Mouse (Mus musculus) kidney, embryonic 15.5 days (tissue): ENCODE measurements around the gene Slc2a9. TPM values are rescaled to one million over a fixed set of nuclear protein-coding genes. Genes with fewer than 3 reads are reported as not detected.

Source experiments
- ATAC-seq: fragments of 200-750 bp; cut with Nextera tagmentation; replicated peaks from 2 replicates; pipeline ENCODE4 v1.8.0; 2017; ENCODE audit warnings: moderate TSS enrichment; ENCODE audit not compliant: low FRiP score
- H3K27ac ChIP-seq: fragments of 300-500 bp; sonication (generic); 2 replicates; pipeline ENCODE4 v1.5.1; 2015; ENCODE audit warnings: mild to moderate bottlenecking, inconsistent platforms
- H3K27me3 ChIP-seq: fragments of 300-500 bp; sonication (generic); 2 replicates; pipeline ENCODE4 v1.6.1; 2015; ENCODE audit warnings: inconsistent platforms
- H3K36me3 ChIP-seq: fragments of 300-500 bp; sonication (generic); 2 replicates; pipeline ENCODE4 v1.6.1; 2015; ENCODE audit warnings: inconsistent platforms
- H3K4me1 ChIP-seq: fragments of 300-500 bp; sonication (generic); 2 replicates; pipeline ENCODE4 v1.6.1; 2015; ENCODE audit warnings: inconsistent platforms
- H3K4me2 ChIP-seq: fragments of 300-500 bp; sonication (generic); 2 replicates; pipeline ENCODE4 v1.6.1; 2015; ENCODE audit warnings: moderate library complexity, mild to moderate bottlenecking, inconsistent platforms
- H3K4me3 ChIP-seq: fragments of 300-500 bp; sonication (generic); replicated peaks from 2 replicates; pipeline ENCODE4 v1.5.1; 2015; ENCODE audit warnings: mild to moderate bottlenecking, inconsistent platforms
- H3K9ac ChIP-seq: fragments of 300-500 bp; sonication (generic); 2 replicates; pipeline ENCODE4 v1.6.1; 2015; ENCODE audit warnings: mild to moderate bottlenecking, inconsistent platforms
- H3K9me3 ChIP-seq: fragments of 300-500 bp; sonication (generic); replicated peaks from 2 replicates; pipeline ENCODE4 v1.6.1; 2016; ENCODE audit warnings: inconsistent platforms
- WGBS: fragments of 180-500 bp; shearing (Covaris S2); methylation state at CpG from one replicate; pipeline ENCODE4 v1.1.7; 2015; ENCODE audit warnings: mixed read lengths; 5-methylcytosine and 5-hydroxymethylcytosine counted together
- polyA plus RNA-seq: library from polyadenylated mRNA; unstranded; fragments of >200 nt; fragmentation: Nextera tagmentation; extraction: Ambion mirVana; gene quantifications from 2 replicates; pipeline ENCODE4 v1.2.1, GENCODE M21; 2015

Slc2a9 gene
- polyA plus RNA-seq, 1 experiment from 2014 or later, result 1.4 TPM

GRCm38 (mm10) chr5:38532084-38532483 lies 29.1 kb upstream of the Slc2a9 start:
- no peaks in the 10 kb centered on the region for H3K4me1 ChIP-seq
- no peaks in the 10 kb centered on the region for H3K27me3 ChIP-seq
- no peak for ATAC-seq
- H3K27ac ChIP-seq, result no peak overlapping the region
- H3K9ac ChIP-seq, result no peak overlapping the region
- H3K4me3 ChIP-seq, result no peak overlapping the region
- H3K9me3 ChIP-seq, result no peaks in the 10 kb centered on the region
- 92% methylated on average over 4 of the region's 4 CpGs for WGBS
- H3K36me3 ChIP-seq, result peaks cover 100% of the 10 kb centered on the region
- H3K4me2 ChIP-seq, result no peak overlapping the region

- WGBS, result 72% methylated on average over 6 of the region's 6 CpGs
- Histone ChIP-seq H3K27me3 (no peaks in the 10 kb centered on the region), H3K4me3 (no peak overlapping the region), H3K27ac (no peak overlapping the region), H3K9me3 (no peaks in the 10 kb centered on the region), H3K4me1 (no peaks in the 10 kb centered on the region), H3K4me2 (no peak overlapping the region), H3K9ac (no peak overlapping the region), H3K36me3 (peaks cover 100% of the 10 kb centered on the region)
- 0 out of 2 replicates have a peak, but pooled peaks have one; percentile 22 for ATAC-seq
These were observed 26.9 kb upstream of the Slc2a9 start for GRCm38 (mm10) chr5:38529724-38530428.

- H3K36me3 ChIP-seq, result peaks cover 31% of the 10 kb centered on the region
- no peaks in the 10 kb centered on the region for H3K27me3 ChIP-seq
- no peaks in the 10 kb centered on the region for H3K9me3 ChIP-seq
- H3K4me2 ChIP-seq, result no peak overlapping the region
- H3K27ac ChIP-seq, result no peak overlapping the region
- H3K4me3 ChIP-seq, result no peak overlapping the region
- ATAC-seq, result no peak
- 93% methylated on average over 5 of the region's 5 CpGs for WGBS
- no peaks in the 10 kb centered on the region for H3K4me1 ChIP-seq
- H3K9ac ChIP-seq, result no peak overlapping the region
These were observed 20.0 kb upstream of the Slc2a9 start for GRCm38 (mm10) chr5:38522977-38523376.

- no peak for ATAC-seq
- Histone ChIP-seq H3K9ac (no peak overlapping the region), H3K4me2 (no peak overlapping the region), H3K27me3 (no peaks in the 10 kb centered on the region), H3K4me3 (no peak overlapping the region), H3K27ac (no peak overlapping the region), H3K9me3 (no peaks in the 10 kb centered on the region), H3K4me1 (no peaks in the 10 kb centered on the region), H3K36me3 (peaks cover 10% of the 10 kb centered on the region)
- 64% methylated on average over 1 of the region's 1 CpGs for WGBS
These were observed 17.9 kb upstream of the Slc2a9 start for GRCm38 (mm10) chr5:38520838-38521237.

GRCm38 (mm10) chr5:38516267-38516666 lies 13.3 kb upstream of the Slc2a9 start:
- H3K4me2 ChIP-seq, result no peak overlapping the region
- WGBS, result 57% methylated on average over 6 of the region's 6 CpGs
- no peak for ATAC-seq

GRCm38 (mm10) chr5:38512991-38513390 lies 10.0 kb upstream of the Slc2a9 start:
- no peak for ATAC-seq
- Histone ChIP-seq H3K27ac (no peak overlapping the region), H3K4me3 (no peak overlapping the region), H3K9ac (no peak overlapping the region), H3K4me1 (no peaks in the 10 kb centered on the region), H3K36me3 (no peaks in the 10 kb centered on the region), H3K27me3 (no peaks in the 10 kb centered on the region), H3K9me3 (no peaks in the 10 kb centered on the region), H3K4me2 (no peak overlapping the region)
- WGBS, result 10% methylated on average over 2 of the region's 2 CpGs

More at GRCm38 (mm10) chr5:38516267-38516666, 13.3 kb upstream of the Slc2a9 start:
- no peaks in the 10 kb centered on the region for H3K36me3 ChIP-seq
- no peaks in the 10 kb centered on the region for H3K27me3 ChIP-seq
- H3K27ac ChIP-seq, result no peak overlapping the region
- no peaks in the 10 kb centered on the region for H3K9me3 ChIP-seq
- no peak overlapping the region for H3K4me3 ChIP-seq
- H3K4me1 ChIP-seq, result no peaks in the 10 kb centered on the region
- no peak overlapping the region for H3K9ac ChIP-seq

- Histone ChIP-seq H3K4me3 (no peak overlapping the region), H3K27ac (no peak overlapping the region), H3K4me2 (no peak overlapping the region), H3K27me3 (no peaks in the 10 kb centered on the region), H3K4me1 (0 out of 2 replicates have a peak, but pooled peaks cover 7% of the 10 kb centered on the region), H3K9ac (no peak overlapping the region), H3K36me3 (no peaks in the 10 kb centered on the region), H3K9me3 (no peaks in the 10 kb centered on the region)
- no peak; the same call in 1 of the 2 replicates for ATAC-seq
- WGBS, result 87% methylated on average over 4 of the region's 4 CpGs
These were observed 6.6 kb upstream of the Slc2a9 start for GRCm38 (mm10) chr5:38509568-38509967.

DNA sequence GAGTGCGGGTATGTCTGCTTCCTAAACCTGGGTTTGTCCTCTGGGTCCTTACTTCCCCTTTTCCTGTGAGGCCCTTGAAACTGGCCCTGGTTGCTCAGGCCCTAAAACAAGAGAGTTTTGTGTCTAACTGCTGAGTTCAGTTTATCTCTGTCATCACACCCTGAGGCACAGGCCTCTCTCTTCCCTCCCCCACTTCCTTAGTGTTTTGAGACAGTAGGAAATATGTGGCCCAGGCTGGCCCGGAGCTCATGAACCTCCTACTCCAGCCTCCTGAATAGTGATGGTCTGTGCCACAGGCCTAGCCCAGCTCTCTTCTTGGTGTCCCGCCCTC lies 2.5 kb upstream of the Slc2a9 start:
- no peak overlapping the region for H3K9ac ChIP-seq
- no peaks in the 10 kb centered on the region for H3K36me3 ChIP-seq
- H3K4me3 ChIP-seq, result no peak overlapping the region
- H3K9me3 ChIP-seq, result no peaks in the 10 kb centered on the region
- H3K4me1 ChIP-seq, result peaks cover 14% of the 10 kb centered on the region; the same call in 1 of the 2 replicates
- H3K27me3 ChIP-seq, result no peaks in the 10 kb centered on the region
- H3K4me2 ChIP-seq, result no peak overlapping the region
- WGBS, result 68% methylated on average over 3 of the region's 3 CpGs
- peak overlapping the region; percentile 56 for H3K27ac ChIP-seq
- ATAC-seq, result no peak

DNA sequence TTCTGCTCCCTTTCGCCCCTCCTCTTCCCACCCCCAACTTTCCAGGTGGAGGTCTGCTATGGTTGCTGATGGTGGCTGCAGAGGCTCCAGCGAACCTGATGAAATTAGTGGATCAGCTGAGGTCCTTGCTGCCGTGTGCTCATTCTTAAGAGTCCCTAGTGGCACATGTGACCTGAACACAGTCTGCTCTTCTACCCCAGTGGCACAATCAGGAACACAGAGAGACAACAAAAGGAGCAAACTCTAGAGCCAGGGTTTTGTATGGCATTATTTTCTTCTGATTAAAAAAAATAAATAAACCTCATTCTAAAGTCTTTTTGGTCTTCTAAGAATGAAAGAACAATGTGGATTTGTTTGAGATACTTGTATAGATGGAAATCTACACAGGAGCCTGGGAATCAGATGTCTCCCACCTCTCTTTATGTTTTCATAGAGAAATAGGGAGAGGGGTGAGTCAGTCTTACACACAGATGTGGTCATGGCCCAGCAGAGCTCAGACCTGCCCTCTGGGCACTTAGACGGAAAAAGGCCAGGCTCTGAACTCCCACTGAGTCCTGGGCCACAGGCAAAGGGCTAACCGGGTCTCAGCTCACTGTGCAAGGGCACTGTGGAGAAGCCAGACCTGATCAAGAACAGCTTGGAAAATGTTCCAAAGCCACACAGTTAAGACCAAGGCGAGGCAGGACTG lies 1.9 kb upstream of the Slc2a9 start:
- ATAC-seq, result no peak
- 53% methylated on average over 6 of the region's 6 CpGs for whole genome bisulfite sequencing
- no peak overlapping the region for H3K9ac ChIP-seq

GRCm38 (mm10) chr5:38504116-38504515 lies 1.2 kb upstream of the Slc2a9 start:
- Histone ChIP-seq H3K4me2 (no peak overlapping the region), H3K27ac (no peak overlapping the region), H3K27me3 (no peaks in the 10 kb centered on the region), H3K4me3 (no peak overlapping the region), H3K36me3 (no peaks in the 10 kb centered on the region), H3K9me3 (no peaks in the 10 kb centered on the region), H3K4me1 (peaks cover 14% of the 10 kb centered on the region; the same call in 1 of the 2 replicates), H3K9ac (no peak overlapping the region)
- ATAC-seq, result no peak
- 92% methylated on average over 1 of the region's 1 CpGs for WGBS

More for the DNA sequence above, 1.9 kb upstream of the Slc2a9 start:
- H3K4me1 ChIP-seq, result peaks cover 14% of the 10 kb centered on the region; the same call in 1 of the 2 replicates
- no peaks in the 10 kb centered on the region for H3K36me3 ChIP-seq
- H3K4me2 ChIP-seq, result no peak overlapping the region
- no peaks in the 10 kb centered on the region for H3K9me3 ChIP-seq
- H3K27me3 ChIP-seq, result no peaks in the 10 kb centered on the region
- H3K4me3 ChIP-seq, result no peak overlapping the region
- peak overlapping the region; percentile 56 for H3K27ac ChIP-seq

DNA sequence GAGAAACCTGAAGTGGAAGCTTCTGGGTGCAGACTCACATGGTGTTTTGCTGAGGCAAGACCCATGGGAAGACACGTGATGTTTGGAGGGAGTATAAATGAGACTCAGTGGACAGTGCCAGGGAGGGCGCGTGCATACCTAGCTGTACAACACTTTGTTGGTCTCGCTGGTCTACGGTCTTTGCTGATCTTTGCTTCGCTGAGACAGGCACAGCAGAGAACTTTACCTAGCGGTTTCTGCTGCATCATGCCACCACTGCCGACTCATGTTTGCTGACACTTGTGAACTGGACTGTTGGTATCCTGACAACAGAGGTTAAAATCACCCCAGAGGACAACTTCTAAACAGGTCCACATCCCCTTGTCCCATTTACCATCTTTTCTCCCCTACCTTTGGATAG lies 2.9 kb downstream of the Slc2a9 start:
- no peaks in the 10 kb centered on the region for H3K27me3 ChIP-seq
- H3K9me3 ChIP-seq, result no peaks in the 10 kb centered on the region
- H3K4me3 ChIP-seq, result no peak overlapping the region
- no peak overlapping the region for H3K27ac ChIP-seq
- H3K4me2 ChIP-seq, result no peak overlapping the region
- no peak for ATAC-seq
- H3K36me3 ChIP-seq, result no peaks in the 10 kb centered on the region
- no peak overlapping the region for H3K9ac ChIP-seq
- H3K4me1 ChIP-seq, result peaks cover 9% of the 10 kb centered on the region; the same call in 1 of the 2 replicates
- WGBS, result 88% methylated on average over 8 of the region's 8 CpGs

- Histone ChIP-seq H3K36me3 (no peaks in the 10 kb centered on the region), H3K27ac (0 out of 2 replicates have a peak overlapping the region, but pooled peaks have one; percentile 13), H3K4me1 (peaks cover 5% of the 10 kb centered on the region; the same call in 1 of the 2 replicates), H3K27me3 (no peaks in the 10 kb centered on the region), H3K9me3 (no peaks in the 10 kb centered on the region), H3K9ac (no peak overlapping the region), H3K4me3 (no peak overlapping the region), H3K4me2 (no peak overlapping the region)
- 78% methylated on average over 7 of the region's 7 CpGs for WGBS
- ATAC-seq, result peak; percentile 50; the same call in 1 of the 2 replicates
These were observed 3.6 kb downstream of the Slc2a9 start for GRCm38 (mm10) chr5:38499316-38499811.
